Mouse (Mus musculus) cortical plate, adult 2 months (tissue): ENCODE results near the gene Gm10408. TPM values are rescaled to one million over a fixed set of nuclear protein-coding genes. Genes with fewer than 3 reads are reported as not detected.
"Not testable (repeated sequence)": the region's sequence is repeated elsewhere in the genome, so short reads cannot be mapped to it uniquely, and the experiment has no call there.

Experiments
- H3K27ac ChIP-seq: fragments of 200-500 bp; 2 replicates; pipeline ENCODE4 v1.5.1; 2012; ENCODE audit warnings: low read length, control low read depth, inconsistent platforms; ENCODE audit not compliant: insufficient read depth
- H3K4me1 ChIP-seq: fragments of 200-500 bp; 2 replicates; pipeline ENCODE4 v1.6.1; 2011; ENCODE audit warnings: low read length; ENCODE audit not compliant: control insufficient read depth, insufficient read depth
- H3K4me3 ChIP-seq: fragments of 200-500 bp; 2 replicates; pipeline ENCODE4 v1.5.1; 2011; ENCODE audit warnings: mild to moderate bottlenecking, low read length, control low read depth; ENCODE audit not compliant: insufficient read depth
- polyA plus RNA-seq: library from polyadenylated mRNA; depleted of rRNA; stranded (reverse); fragments of >200 nt; gene quantifications from 2 replicates; pipeline ENCODE4 v1.2.3, GENCODE M21; 2012; rRNA removed

The Gm10408 gene
- not detected in 2 replicates for polyA plus RNA-seq

GRCm38 (mm10) chr14:3449079-3449478, at the start of gene Gm10408:
Gm10408 (plus strand) TSS chr14:3449379.
- not testable (repeated sequence) for H3K4me3 ChIP-seq, H3K4me1 ChIP-seq, H3K27ac ChIP-seq

GRCm38 (mm10) chr14:3412314-3412713, 36.9 kb upstream of the Gm10408 start, which contains the start of gene Gm10409:
Gm10409 (plus strand) TSS chr14:3412614.
- not testable (repeated sequence) for H3K27ac ChIP-seq, H3K4me3 ChIP-seq, H3K4me1 ChIP-seq

GRCm38 (mm10) chr14:3427803-3428202, 21.4 kb upstream of the Gm10408 start, which contains the start of gene Gm3005:
Gm3005 (plus strand) TSS chr14:3428103.
- H3K27ac ChIP-seq, H3K4me1 ChIP-seq, H3K4me3 ChIP-seq: not testable (repeated sequence)

Other genes starting within 250 kb of the Gm10408 start
- gene D830030K20Rik, start 240.9 kb upstream of the Gm10408 start, polyA plus RNA-seq, result 6.3 and 6.9 TPM in 2 replicates
- gene Gm2956, start 116.8 kb upstream of the Gm10408 start, polyA plus RNA-seq, result 0.08 and 0.11 TPM in 2 replicates
- not detected in 2 replicates for gene Gm10413, start 54.3 kb upstream of the Gm10408 start, polyA plus RNA-seq
- gene Gm10409, start 36.8 kb upstream of the Gm10408 start, polyA plus RNA-seq, result 1.2 and 1.3 TPM in 2 replicates
- 1.2 and 1.5 TPM in 2 replicates for gene Gm3005, start 21.3 kb upstream of the Gm10408 start, polyA plus RNA-seq
- not detected in 2 replicates for gene Gm3012, start 185.1 kb downstream of the Gm10408 start, polyA plus RNA-seq
- 1.2 and 1.3 TPM in 2 replicates for gene Gm3020, start 202.7 kb downstream of the Gm10408 start, polyA plus RNA-seq
- gene Gm3043, start 239.4 kb downstream of the Gm10408 start, polyA plus RNA-seq, result not detected in 2 replicates